Mouse (Mus musculus) lung, postnatal 0 days (tissue): ENCODE results near the gene Cipc. TPM values are rescaled to one million over a fixed set of nuclear protein-coding genes. Genes with fewer than 3 reads are reported as not detected.

ENCODE experiments used
- ATAC-seq: fragments of 200-750 bp; cut with Nextera tagmentation; 2 replicates; pipeline ENCODE4 v1.8.0; 2017; ENCODE audit warnings: moderate library complexity
- DNase-seq: peaks from one replicate; pipeline ENCODE4 v3.0.0-alpha.2; 2016; ENCODE audit warnings: low spot score
- H3K27ac ChIP-seq: fragments of 300-500 bp; sonication (generic); 2 replicates; pipeline ENCODE4 v1.5.1; 2014; ENCODE audit warnings: antibody characterized with exemption, mild to moderate bottlenecking, low read length, mixed read lengths
- H3K27me3 ChIP-seq: fragments of 300-500 bp; sonication (generic); replicated peaks from 2 replicates; pipeline ENCODE4 v1.6.1; 2014; ENCODE audit warnings: low read length, mixed read lengths; ENCODE audit not compliant: insufficient read depth
- H3K36me3 ChIP-seq: fragments of 300-500 bp; sonication (generic); 2 replicates; pipeline ENCODE4 v1.6.1; 2014; ENCODE audit warnings: low read length, mixed read lengths; ENCODE audit not compliant: insufficient read depth
- H3K4me1 ChIP-seq: fragments of 300-500 bp; sonication (generic); 2 replicates; pipeline ENCODE4 v1.6.1; 2014; ENCODE audit warnings: antibody characterized with exemption, low read depth, low read length, mixed read lengths; ENCODE audit not compliant: insufficient read depth
- H3K4me2 ChIP-seq: fragments of 300-500 bp; sonication (generic); replicated peaks from 2 replicates; pipeline ENCODE4 v1.6.1; 2014; ENCODE audit warnings: low read depth, mild to moderate bottlenecking, low read length, moderate library complexity, mixed read lengths
- H3K4me3 ChIP-seq: fragments of 300-500 bp; sonication (generic); 2 replicates; pipeline ENCODE4 v1.5.1; 2014; ENCODE audit warnings: low read depth, low read length
- H3K9ac ChIP-seq: fragments of 300-500 bp; sonication (generic); replicated peaks from 2 replicates; pipeline ENCODE4 v1.6.1; 2014; ENCODE audit warnings: low read depth, mild to moderate bottlenecking
- H3K9me3 ChIP-seq: fragments of 300-500 bp; sonication (generic); 2 replicates; pipeline ENCODE4 v1.6.1; 2016; ENCODE audit warnings: low read length, mixed read lengths
- CTCF ChIP-seq: IDR thresholded peaks from 2 replicates; pipeline ENCODE4 v1.5.1; 2016; ENCODE audit warnings: antibody characterized with exemption, mild to moderate bottlenecking
- EP300 ChIP-seq: IDR thresholded peaks from 2 replicates; pipeline ENCODE4 v1.6.1; 2016; ENCODE audit warnings: antibody characterized with exemption, mild to moderate bottlenecking, control low read depth
- whole genome bisulfite sequencing: fragments of 180-500 bp; shearing (Covaris S2); extraction: QIAGEN DNeasy Blood & Tissue Kit; methylation state at CpG from one replicate; pipeline ENCODE4 v1.1.7; 2014; 5-methylcytosine and 5-hydroxymethylcytosine counted together
- polyA plus RNA-seq: library from polyadenylated mRNA; unstranded; fragments of >200 nt; fragmentation: Nextera tagmentation; extraction: Ambion mirVana; gene quantifications from 2 replicates; pipeline ENCODE4 v1.2.1, GENCODE M21; 2015

Cipc gene
- polyA plus RNA-seq, 1 experiment from 2014 or later, result 12.5 TPM

- peaks cover 31% of the 10 kb centered on the region for H3K27me3 ChIP-seq
- TF ChIP-seq CTCF (no peak), EP300 (no peak)
- no peak for DNase-seq
Measured at GRCm38 (mm10) chr12:86990755-86991110, 43.9 kb downstream of the Cipc start.

DNA sequence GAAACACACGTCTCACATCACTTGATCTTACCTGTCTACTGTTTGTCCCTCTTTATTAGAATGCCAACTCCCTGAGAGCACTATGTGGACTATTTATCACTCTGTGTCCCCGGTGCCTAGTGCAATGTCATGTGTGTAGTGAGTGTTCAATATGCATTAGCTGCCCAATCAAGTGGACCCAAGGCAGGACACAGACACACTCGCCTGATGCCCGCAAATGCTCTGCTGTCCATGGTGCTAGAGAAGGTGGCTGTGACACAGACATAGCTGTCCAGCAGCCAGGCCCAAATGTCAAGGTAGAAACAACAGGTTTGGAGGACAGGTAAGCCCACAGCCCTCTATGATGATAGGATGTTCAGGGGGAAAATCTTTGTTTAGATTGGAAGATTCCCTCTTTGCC, 47.3 kb downstream of the Cipc start:
- ATAC-seq, result no peak
- H3K27ac ChIP-seq, result no peak overlapping the region
- H3K4me3 ChIP-seq, result no peak overlapping the region
- H3K27me3 ChIP-seq, result peaks cover 17% of the 10 kb centered on the region; the same call in 1 of the 2 replicates
- no peak overlapping the region for H3K9ac ChIP-seq
- H3K4me1 ChIP-seq, result no peaks in the 10 kb centered on the region
- WGBS, result 28% methylated on average over 4 of the region's 4 CpGs
- TF ChIP-seq CTCF (no peak), EP300 (no peak)
- H3K9me3 ChIP-seq, result no peaks in the 10 kb centered on the region
- no peak for DNase-seq
- no peak overlapping the region for H3K4me2 ChIP-seq
- H3K36me3 ChIP-seq, result no peaks in the 10 kb centered on the region

More at GRCm38 (mm10) chr12:86990755-86991110, 43.9 kb downstream of the Cipc start:
- Histone ChIP-seq H3K4me3 (no peak overlapping the region), H3K4me1 (no peaks in the 10 kb centered on the region), H3K9ac (no peak overlapping the region), H3K9me3 (no peaks in the 10 kb centered on the region), H3K36me3 (no peaks in the 10 kb centered on the region), H3K27ac (no peak overlapping the region), H3K4me2 (0 out of 2 replicates have a peak overlapping the region, but pooled peaks have one; percentile 3)
- 38% methylated on average over 2 of the region's 2 CpGs for WGBS
- 0 out of 2 replicates have a peak, but pooled peaks have one; percentile 3 for ATAC-seq

GRCm38 (mm10) chr12:86994776-86995175, 47.9 kb downstream of the Cipc start:
- no peaks in the 10 kb centered on the region for H3K36me3 ChIP-seq
- H3K27me3 ChIP-seq, result peaks cover 12% of the 10 kb centered on the region; the same call in 1 of the 2 replicates
- no peak overlapping the region for H3K27ac ChIP-seq
- no peak overlapping the region for H3K4me2 ChIP-seq
- ATAC-seq, result no peak
- TF ChIP-seq EP300 (no peak), CTCF (no peak)
- H3K4me3 ChIP-seq, result no peak overlapping the region
- H3K9me3 ChIP-seq, result no peaks in the 10 kb centered on the region
- DNase-seq, result no peak
- WGBS, result 49% methylated on average over 3 of the region's 3 CpGs
- H3K9ac ChIP-seq, result no peak overlapping the region
- no peaks in the 10 kb centered on the region for H3K4me1 ChIP-seq

GRCm38 (mm10) chr12:86995931-86996330, 49.1 kb downstream of the Cipc start:
- ATAC-seq (no peak), DNase-seq (no peak)
- Histone ChIP-seq H3K9ac (no peak overlapping the region), H3K9me3 (no peaks in the 10 kb centered on the region), H3K27me3 (peaks cover under 1% of the 10 kb centered on the region; the same call in 1 of the 2 replicates), H3K36me3 (no peaks in the 10 kb centered on the region), H3K4me2 (no peak overlapping the region), H3K4me1 (no peaks in the 10 kb centered on the region), H3K4me3 (no peak overlapping the region), H3K27ac (no peak overlapping the region)
- TF ChIP-seq CTCF (no peak), EP300 (no peak)
- WGBS, result 64% methylated on average over 6 of the region's 6 CpGs

GRCm38 (mm10) chr12:86998699-86999098, 51.9 kb downstream of the Cipc start:
- Histone ChIP-seq H3K4me2 (no peak overlapping the region), H3K4me3 (no peak overlapping the region), H3K27me3 (no peaks in the 10 kb centered on the region), H3K4me1 (no peaks in the 10 kb centered on the region), H3K36me3 (no peaks in the 10 kb centered on the region), H3K9ac (no peak overlapping the region), H3K9me3 (no peaks in the 10 kb centered on the region), H3K27ac (no peak overlapping the region)
- WGBS, result 85% methylated on average over 4 of the region's 4 CpGs
- ATAC-seq (no peak), DNase-seq (no peak)
- TF ChIP-seq CTCF (no peak; the same call in 1 of the 2 replicates), EP300 (no peak)

GRCm38 (mm10) chr12:86999283-86999820, 52.5 kb downstream of the Cipc start:
- ATAC-seq (peak; percentile 63), DNase-seq (peak; percentile 51)
- Histone ChIP-seq H3K9me3 (no peaks in the 10 kb centered on the region), H3K4me1 (no peaks in the 10 kb centered on the region), H3K9ac (no peak overlapping the region), H3K36me3 (no peaks in the 10 kb centered on the region), H3K27me3 (no peaks in the 10 kb centered on the region), H3K4me2 (no peak overlapping the region), H3K27ac (no peak overlapping the region), H3K4me3 (no peak overlapping the region)
- TF ChIP-seq CTCF, result peak; percentile 41
- TF ChIP-seq EP300, result no peak
- whole genome bisulfite sequencing, result 40% methylated on average over 10 of the region's 10 CpGs
